8 mouse cellular contexts compared by ENCODE assay signal in genomic region chr8:119678138-119678843, GRCm38 (mm10). TPM values are rescaled to one million over a fixed set of nuclear protein-coding genes. Genes with fewer than 3 reads are reported as not detected.
DNase-seq lines count a peak whose midpoint lies in the region; ATAC-seq and TF ChIP-seq lines count a peak whose summit lies in the region.

No protein-coding gene starts in this region.

- no peak overlapping the region for H3K9ac ChIP-seq in forebrain, postnatal 0 days
- no peak overlapping the region for H3K9ac ChIP-seq in lung, postnatal 0 days (replicated peaks; ENCODE audit: low read depth)
- H3K9ac ChIP-seq in stomach, postnatal 0 days (ENCODE audit: low read length) = no peak overlapping the region

- TF ChIP-seq POLR2A in kidney, adult 2 months (IDR thresholded peaks at IDR 0.05; ENCODE audit: low read depth, low read length) = no peak

- no peak overlapping the region for H3K4me3 ChIP-seq in forebrain, postnatal 0 days (ENCODE audit: low read depth, low read length)
- H3K4me3 ChIP-seq in kidney, adult 2 months (ENCODE audit: insufficient read depth, low read depth, low read length) = peak overlapping the region; percentile 15; the same call in 1 of the 2 replicates
- H3K4me3 ChIP-seq in lung, postnatal 0 days (ENCODE audit: low read depth, low read length) = no peak overlapping the region
- no peak overlapping the region for H3K4me3 ChIP-seq in stomach, postnatal 0 days (ENCODE audit: low read depth, low read length)

- peak; percentile 73 for TF ChIP-seq CTCF in forebrain, postnatal 0 days (IDR thresholded peaks at IDR 0.05; ENCODE audit: low read depth)
- TF ChIP-seq CTCF in kidney, adult 2 months (conservative IDR thresholded peaks at IDR 0.05; ENCODE audit: insufficient read depth, insufficient read length, low read depth, low read length) = peak; percentile 52
- peak; percentile 78 for TF ChIP-seq CTCF in lung, postnatal 0 days (IDR thresholded peaks at IDR 0.05)
- peak; percentile 81 for TF ChIP-seq CTCF in stomach, postnatal 0 days (IDR thresholded peaks at IDR 0.05; ENCODE audit: low read depth)

- DNase-seq in layer of hippocampus, postnatal 10 days (ENCODE audit: low spot score in 2 of 2) = peak; percentile 34 to 37
- DNase-seq in layer of hippocampus, postnatal 25 days (ENCODE audit: extremely low spot score in 1 of 2, low spot score in 1 of 2) = no peak
- peak; percentile 71 to 76 for DNase-seq in adrenal gland, postnatal 36 days
- DNase-seq in forebrain, postnatal 0 days = peak; percentile 57
- peak; percentile 41 for DNase-seq in kidney, adult 2 months
- DNase-seq in lung, postnatal 0 days (ENCODE audit: low spot score) = peak; percentile 80
- DNase-seq in stomach, postnatal 0 days (ENCODE audit: low spot score) = peak; percentile 61
- no peak for DNase-seq in urinary bladder, adult 2 months (ENCODE audit: low spot score)

- no peaks in the 10 kb centered on the region for H3K4me1 ChIP-seq in forebrain, postnatal 0 days (ENCODE audit: insufficient read depth)
- no peaks in the 10 kb centered on the region for H3K4me1 ChIP-seq in kidney, adult 2 months (ENCODE audit: control insufficient read depth, insufficient read depth, low read length)
- peaks cover 4% of the 10 kb centered on the region; the same call in 1 of the 2 replicates for H3K4me1 ChIP-seq in lung, postnatal 0 days (ENCODE audit: insufficient read depth, low read depth, low read length)
- H3K4me1 ChIP-seq in stomach, postnatal 0 days (replicated peaks; ENCODE audit: control insufficient read depth, insufficient read depth) = peaks cover 3% of the 10 kb centered on the region; the same call in 1 of the 2 replicates

- no peak for TF ChIP-seq EP300 in lung, postnatal 0 days (IDR thresholded peaks at IDR 0.05)
- TF ChIP-seq EP300 in stomach, postnatal 0 days (optimal IDR thresholded peaks at IDR 0.05) = no peak

- H3K27ac ChIP-seq in forebrain, postnatal 0 days (ENCODE audit: low read depth, low read length) = no peak overlapping the region
- H3K27ac ChIP-seq in kidney, adult 2 months (ENCODE audit: insufficient read depth, low read depth, low read length) = no peak overlapping the region
- 0 out of 2 replicates have a peak overlapping the region, but pooled peaks have one; percentile 2 for H3K27ac ChIP-seq in lung, postnatal 0 days (ENCODE audit: low read length)
- H3K27ac ChIP-seq in stomach, postnatal 0 days (replicated peaks) = no peak overlapping the region

- no peaks in the 10 kb centered on the region for H3K36me3 ChIP-seq in forebrain, postnatal 0 days (ENCODE audit: insufficient read depth)
- no peaks in the 10 kb centered on the region for H3K36me3 ChIP-seq in kidney, adult 2 months (ENCODE audit: control insufficient read depth, insufficient read depth, low read length)
- H3K36me3 ChIP-seq in lung, postnatal 0 days (ENCODE audit: insufficient read depth, low read length) = no peaks in the 10 kb centered on the region
- H3K36me3 ChIP-seq in stomach, postnatal 0 days (ENCODE audit: control insufficient read depth, insufficient read depth, low read length) = no peaks in the 10 kb centered on the region

- no peaks in the 10 kb centered on the region for H3K27me3 ChIP-seq in forebrain, postnatal 0 days (ENCODE audit: insufficient read depth, low read length)
- no peaks in the 10 kb centered on the region for H3K27me3 ChIP-seq in kidney, adult 2 months (replicated peaks; ENCODE audit: control insufficient read depth, insufficient read depth, low read length)
- no peaks in the 10 kb centered on the region for H3K27me3 ChIP-seq in lung, postnatal 0 days (replicated peaks; ENCODE audit: insufficient read depth, low read length)
- H3K27me3 ChIP-seq in stomach, postnatal 0 days (ENCODE audit: control insufficient read depth, insufficient read depth, low read length) = no peaks in the 10 kb centered on the region

- WGBS in forebrain, postnatal 0 days = 7% methylated on average over 18 of the region's 18 CpGs
- 10% methylated on average over 18 of the region's 18 CpGs for WGBS in kidney, adult 2 months
- WGBS in lung, postnatal 0 days = 7% methylated on average over 18 of the region's 18 CpGs
- 13% methylated on average over 18 of the region's 18 CpGs for WGBS in stomach, postnatal 0 days

- H3K9me3 ChIP-seq in forebrain, postnatal 0 days (ENCODE audit: low read length) = no peaks in the 10 kb centered on the region
- H3K9me3 ChIP-seq in lung, postnatal 0 days (ENCODE audit: low read length) = no peaks in the 10 kb centered on the region
- H3K9me3 ChIP-seq in stomach, postnatal 0 days (ENCODE audit: control insufficient read depth, low read length) = no peaks in the 10 kb centered on the region

- no peak overlapping the region for H3K4me2 ChIP-seq in forebrain, postnatal 0 days (ENCODE audit: low read depth)
- peak overlapping the region; percentile 18; the same call in 1 of the 2 replicates for H3K4me2 ChIP-seq in lung, postnatal 0 days (replicated peaks; ENCODE audit: low read depth, low read length)
- H3K4me2 ChIP-seq in stomach, postnatal 0 days (replicated peaks; ENCODE audit: low read depth) = peak overlapping the region; percentile 27

- peak; percentile 68 for ATAC-seq in forebrain, postnatal 0 days
- ATAC-seq in lung, postnatal 0 days = peak; percentile 75
- ATAC-seq in stomach, postnatal 0 days (ENCODE audit: low FRiP score, low TSS enrichment) = peak; percentile 54

RNA-seq across cellular contexts. Expression of gene Wfdc1, which starts 12.1 kb away (rescaled TPM):
- 1 to 10 TPM; 5.1 to 5.2 TPM for total RNA-seq in layer of hippocampus, postnatal 10 days (2021)
- 1 to 10 TPM; 6.6 to 8.4 TPM for total RNA-seq in layer of hippocampus, postnatal 25 days (2021)
- 10 to 100 TPM in 1 of 2 experiments, 1 to 10 TPM in 1; 9.7 to 15.6 TPM for total RNA-seq in adrenal gland, postnatal 36 days (2021)
- total RNA-seq in forebrain, postnatal 0 days (2014; rRNA removed) = 8.6 and 8.9 TPM in 2 replicates
- 8.3 and 9.0 TPM in 2 replicates for polyA plus RNA-seq in forebrain, postnatal 0 days (2015; fragmentation: Nextera tagmentation; extraction: Ambion mirVana)
- 8.4 and 11.8 TPM in 2 replicates for polyA plus RNA-seq in kidney, adult 2 months (2012; rRNA removed)
- polyA plus RNA-seq in lung, postnatal 0 days (2015; fragmentation: Nextera tagmentation; extraction: Ambion mirVana) = 130 and 164 TPM in 2 replicates
- polyA plus RNA-seq in stomach, postnatal 0 days (2015; fragmentation: Nextera tagmentation; extraction: Ambion mirVana) = 58.0 and 61.0 TPM in 2 replicates
- polyA plus RNA-seq in urinary bladder, adult 2 months (2012; rRNA removed) = 147 and 168 TPM in 2 replicates

RNA-seq across cellular contexts. Expression of gene Atp2c2, which starts 21.5 kb away (rescaled TPM):
- 1 to 10 TPM; 1.8 to 2.0 TPM for total RNA-seq in layer of hippocampus, postnatal 10 days (2021)
- total RNA-seq in layer of hippocampus, postnatal 25 days (2021) = 1 to 10 TPM; 1.8 to 1.9 TPM
- under 1 TPM; 0.17 to 0.46 TPM for total RNA-seq in adrenal gland, postnatal 36 days (2021)
- not detected in 2 replicates for total RNA-seq in forebrain, postnatal 0 days (2014; rRNA removed)
- 0.15 and 0.22 TPM in 2 replicates for polyA plus RNA-seq in forebrain, postnatal 0 days (2015; fragmentation: Nextera tagmentation; extraction: Ambion mirVana)
- 0.24 and 0.52 TPM in 2 replicates for polyA plus RNA-seq in kidney, adult 2 months (2012; rRNA removed)
- 1.5 and 2.1 TPM in 2 replicates for polyA plus RNA-seq in lung, postnatal 0 days (2015; fragmentation: Nextera tagmentation; extraction: Ambion mirVana)
- polyA plus RNA-seq in stomach, postnatal 0 days (2015; fragmentation: Nextera tagmentation; extraction: Ambion mirVana) = 7.7 and 8.8 TPM in 2 replicates
- 2.2 and 2.3 TPM in 2 replicates for polyA plus RNA-seq in urinary bladder, adult 2 months (2012; rRNA removed)

RNA-seq across cellular contexts. Expression of gene Kcng4, which starts 42.8 kb away (rescaled TPM):
- 1 to 10 TPM in 1 of 2 experiments, under 1 TPM in 1; 0.91 to 1.1 TPM for total RNA-seq in layer of hippocampus, postnatal 10 days (2021)
- 1 to 10 TPM; 3.4 to 4.6 TPM for total RNA-seq in layer of hippocampus, postnatal 25 days (2021)
- under 1 TPM; 0.30 to 0.33 TPM for total RNA-seq in adrenal gland, postnatal 36 days (2021)
- total RNA-seq in forebrain, postnatal 0 days (2014; rRNA removed) = 0.38 and 1.5 TPM in 2 replicates
- polyA plus RNA-seq in forebrain, postnatal 0 days (2015; fragmentation: Nextera tagmentation; extraction: Ambion mirVana) = 0.34 and 0.90 TPM in 2 replicates
- polyA plus RNA-seq in kidney, adult 2 months (2012; rRNA removed) = 0.56 and 0.58 TPM in 2 replicates
- polyA plus RNA-seq in lung, postnatal 0 days (2015; fragmentation: Nextera tagmentation; extraction: Ambion mirVana) = 0.07 and 0.08 TPM in 2 replicates
- polyA plus RNA-seq in stomach, postnatal 0 days (2015; fragmentation: Nextera tagmentation; extraction: Ambion mirVana) = 0.49 and 0.52 TPM in 2 replicates
- 3.5 and 6.6 TPM in 2 replicates for polyA plus RNA-seq in urinary bladder, adult 2 months (2012; rRNA removed)

Comparison
In these comparisons a context has a peak if more than half of its experiments do, and no peak if none do; other contexts are left out.
1. DNase-seq: peak in layer of hippocampus, postnatal 10 days (2 of 2), adrenal gland, postnatal 36 days (2 of 2), forebrain, postnatal 0 days (single experiment), kidney, adult 2 months (single experiment), lung, postnatal 0 days (single experiment) and stomach, postnatal 0 days (single experiment); none in layer of hippocampus, postnatal 25 days (0 of 2) and urinary bladder, adult 2 months (single experiment).
2. Peak in every context shown above with its lines, with median percentiles within 50 percentile points of each other: ATAC-seq and CTCF ChIP-seq.